Mouse (Mus musculus) right cerebral cortex, adult 18-20 months (tissue): ENCODE data around the gene Plxnb1.
A peak's percentile ranks its signal among the peaks of the same experiment; 100 is the strongest.
"Not testable (repeated sequence)": the region's sequence is repeated elsewhere in the genome, so short reads cannot be mapped to it uniquely, and the experiment has no call there.

ENCODE experiments used
- DNase-seq: peaks from one replicate; pipeline ENCODE4 v3.0.0; 2022; ENCODE audit warnings: mixed read lengths

Plxnb1 gene

GRCm38 (mm10) chr9:109104083-109104482 lies 8.9 kb downstream of the Plxnb1 start:
- no peak for DNase-seq

DNA sequence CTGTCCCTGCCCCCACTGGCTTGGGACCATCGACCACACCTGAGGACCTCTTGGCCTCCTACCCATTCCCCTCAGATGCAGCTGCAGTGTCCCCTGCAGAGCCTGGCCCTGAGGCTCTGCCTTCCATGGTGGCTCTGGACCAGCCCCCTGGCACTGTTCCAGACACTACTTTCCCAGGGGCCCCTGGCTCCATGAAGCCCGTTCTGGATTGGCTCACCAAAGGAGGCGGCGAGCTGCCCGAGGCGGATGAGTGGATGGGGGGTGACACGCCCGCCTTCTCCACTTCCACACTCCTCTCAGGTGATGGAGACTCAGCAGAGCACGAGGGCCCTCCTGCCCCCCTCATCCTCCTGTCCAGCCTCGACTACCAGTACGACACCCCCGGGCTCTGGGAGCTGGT lies 9.8 kb downstream of the Plxnb1 start:
- DNase-seq: peak; percentile 35

- DNase-seq: no peak
These were observed 10.5 kb downstream of the Plxnb1 start for GRCm38 (mm10) chr9:109105648-109106047.

GRCm38 (mm10) chr9:109107341-109107740 lies 12.2 kb downstream of the Plxnb1 start:
- DNase-seq: no peak

GRCm38 (mm10) chr9:109110240-109110639 lies 15.1 kb downstream of the Plxnb1 start:
- no peak for DNase-seq

- DNase-seq: no peak
These were observed 15.9 kb downstream of the Plxnb1 start for GRCm38 (mm10) chr9:109111101-109111500.

DNA sequence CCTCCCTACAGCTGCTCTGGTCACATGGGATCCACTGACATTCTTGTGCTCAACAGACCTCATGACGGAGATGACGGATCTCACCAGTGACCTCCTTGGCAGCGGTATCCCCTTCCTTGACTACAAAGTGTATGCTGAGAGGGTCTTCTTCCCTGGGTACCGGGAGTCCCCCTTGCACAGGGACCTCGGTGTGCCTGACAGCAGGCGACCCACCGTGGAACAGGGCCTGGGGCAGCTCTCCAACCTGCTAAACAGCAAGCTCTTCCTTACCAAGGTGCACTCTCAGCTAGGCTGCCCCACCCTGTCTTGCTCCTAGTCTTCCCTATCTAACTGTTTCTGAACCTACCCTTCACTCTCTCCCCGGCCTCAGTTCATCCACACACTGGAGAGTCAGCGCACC lies 16.4 kb downstream of the Plxnb1 start:
- DNase-seq: no peak

GRCm38 (mm10) chr9:109113331-109113730 lies 18.1 kb downstream of the Plxnb1 start:
- no peak for DNase-seq

DNA sequence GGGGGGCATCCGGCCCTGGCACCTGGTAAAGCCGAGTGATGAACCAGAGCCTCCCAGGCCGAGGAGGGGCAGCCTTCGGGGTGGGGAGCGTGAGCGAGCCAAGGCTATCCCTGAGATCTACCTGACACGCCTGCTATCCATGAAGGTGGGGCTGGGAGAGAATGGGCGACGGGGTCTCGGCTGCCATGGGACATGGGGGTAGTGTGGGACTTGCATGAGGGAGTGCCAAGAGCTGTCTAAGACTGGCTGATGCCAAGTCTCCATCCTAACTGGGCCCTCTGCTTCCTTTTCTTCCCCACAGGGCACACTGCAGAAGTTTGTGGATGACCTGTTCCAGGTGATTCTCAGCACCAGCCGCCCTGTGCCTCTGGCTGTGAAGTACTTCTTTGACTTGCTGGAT lies 19.1 kb downstream of the Plxnb1 start:
- DNase-seq: no peak

GRCm38 (mm10) chr9:109114871-109115270 lies 19.7 kb downstream of the Plxnb1 start:
- DNase-seq: no peak

DNA sequence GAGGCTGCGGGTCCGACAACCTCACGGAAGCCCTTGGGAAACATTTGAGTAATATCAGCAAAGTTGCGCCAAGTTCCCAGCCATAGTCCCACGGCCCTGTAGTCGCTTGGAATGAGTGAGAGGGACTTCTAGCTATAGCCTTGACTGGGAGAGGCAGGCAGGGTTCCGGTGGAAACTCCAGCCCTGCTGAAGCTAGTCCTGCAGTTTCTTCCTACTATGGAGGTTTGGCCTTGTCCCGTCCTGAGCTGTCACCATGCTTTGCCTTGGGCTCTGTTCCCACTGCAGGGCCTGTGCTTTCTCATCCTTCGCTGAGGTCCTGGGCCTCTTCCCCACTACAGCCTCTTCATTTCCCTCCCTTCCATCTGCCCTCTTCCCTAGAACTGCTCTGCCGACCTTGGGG lies 21.0 kb downstream of the Plxnb1 start:
- no peak for DNase-seq

- DNase-seq: no peak
These were observed 22.9 kb downstream of the Plxnb1 start for GRCm38 (mm10) chr9:109118106-109118505.

GRCm38 (mm10) chr9:109119571-109119970 lies 24.4 kb downstream of the Plxnb1 start:
- DNase-seq: no peak

DNA sequence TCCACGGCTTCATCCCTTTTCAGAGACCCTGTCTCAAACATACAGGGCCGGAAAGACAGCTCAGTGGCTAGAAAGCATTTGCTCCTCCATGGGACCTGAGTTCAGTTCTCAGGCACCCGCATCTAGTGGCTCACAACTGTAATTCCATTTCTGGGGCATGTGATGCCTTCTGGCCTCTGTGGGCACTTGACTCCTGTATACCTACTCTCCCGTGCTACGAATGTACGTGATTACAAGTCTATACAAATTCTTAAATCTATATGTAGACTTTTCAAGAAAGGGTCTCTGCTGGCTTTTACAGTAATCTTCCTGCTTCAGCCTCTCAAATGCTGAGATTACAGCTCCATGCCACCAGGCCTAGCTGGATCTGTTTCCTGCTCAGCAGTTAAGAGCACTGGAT lies 25.8 kb downstream of the Plxnb1 start:
- DNase-seq: no peak

DNA sequence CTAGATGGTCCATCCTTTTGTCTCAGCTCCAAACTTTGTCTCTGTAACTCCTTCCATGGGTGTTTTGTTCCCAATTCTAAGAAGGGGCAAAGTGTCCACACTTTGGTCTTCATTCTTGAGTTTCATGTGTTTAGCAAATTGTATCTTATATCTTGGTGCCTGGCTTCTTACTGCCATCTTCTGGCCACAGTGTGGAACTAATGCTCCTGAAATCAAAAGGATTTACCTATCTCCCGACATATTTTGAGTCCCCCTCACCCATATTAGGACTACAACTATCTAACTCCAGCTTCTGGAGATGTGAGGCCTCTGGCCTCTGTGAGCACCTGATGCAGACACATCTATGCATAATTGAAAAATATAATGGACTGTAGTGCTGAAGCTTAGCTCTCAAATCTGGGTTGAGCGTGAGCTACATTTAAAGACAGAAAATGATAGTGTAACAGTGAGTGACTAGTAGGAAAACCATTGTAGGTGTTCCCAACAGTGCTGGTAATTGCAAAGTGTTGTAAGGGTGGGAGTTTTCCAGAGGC lies 27.4 kb downstream of the Plxnb1 start:
- DNase-seq: peak; percentile 34

- DNase-seq: no peak
These were observed 28.1 kb downstream of the Plxnb1 start for GRCm38 (mm10) chr9:109123266-109123665.

GRCm38 (mm10) chr9:109124164-109124563 lies 29.0 kb downstream of the Plxnb1 start:
- DNase-seq: no peak

- no peak for DNase-seq
These were observed 29.9 kb downstream of the Plxnb1 start for GRCm38 (mm10) chr9:109125043-109125442.

DNA sequence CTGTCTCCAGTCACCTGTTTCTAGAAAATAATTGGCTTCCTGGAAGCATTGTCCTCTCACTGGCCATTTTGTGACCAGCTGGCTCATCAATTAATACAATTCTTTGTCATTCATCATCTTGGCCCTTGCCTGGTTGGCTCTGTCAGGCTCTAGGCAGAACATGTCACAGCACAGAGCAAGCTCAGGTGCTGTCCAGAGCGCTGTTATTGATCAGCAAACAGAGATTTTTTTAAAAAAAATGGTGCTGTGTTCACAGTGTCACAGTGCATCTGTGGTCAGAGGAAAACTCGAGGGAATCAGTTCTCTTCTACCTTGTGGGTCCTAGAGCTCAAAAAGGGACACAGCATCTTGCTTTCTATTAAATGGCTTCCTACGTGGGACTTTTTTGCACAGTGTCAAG lies 30.3 kb downstream of the Plxnb1 start:
- DNase-seq: no peak

- no peak for DNase-seq
These were observed 31.9 kb downstream of the Plxnb1 start for GRCm38 (mm10) chr9:109127076-109127475.

- DNase-seq: no peak
These were observed 33.0 kb downstream of the Plxnb1 start for GRCm38 (mm10) chr9:109128211-109128610.

DNA sequence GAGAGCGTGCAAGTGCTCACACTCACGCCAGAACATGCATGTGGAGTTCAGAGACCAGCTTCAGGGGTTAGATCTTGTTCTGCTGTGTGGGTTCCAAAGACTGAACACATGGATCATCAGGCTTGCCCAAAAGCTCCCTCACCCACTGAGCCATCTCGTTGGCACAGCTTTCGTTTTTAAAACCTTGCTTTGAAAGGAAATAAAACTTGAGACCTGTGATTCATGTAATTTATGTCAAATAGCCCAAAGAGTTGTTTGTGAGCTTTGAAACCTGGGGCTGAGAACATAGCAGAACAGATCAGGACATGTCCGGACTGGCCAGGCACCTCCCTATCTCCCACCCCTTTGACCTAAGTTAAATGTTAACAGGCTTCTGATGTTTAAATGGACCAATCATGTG lies 34.9 kb downstream of the Plxnb1 start:
- no peak for DNase-seq

DNA sequence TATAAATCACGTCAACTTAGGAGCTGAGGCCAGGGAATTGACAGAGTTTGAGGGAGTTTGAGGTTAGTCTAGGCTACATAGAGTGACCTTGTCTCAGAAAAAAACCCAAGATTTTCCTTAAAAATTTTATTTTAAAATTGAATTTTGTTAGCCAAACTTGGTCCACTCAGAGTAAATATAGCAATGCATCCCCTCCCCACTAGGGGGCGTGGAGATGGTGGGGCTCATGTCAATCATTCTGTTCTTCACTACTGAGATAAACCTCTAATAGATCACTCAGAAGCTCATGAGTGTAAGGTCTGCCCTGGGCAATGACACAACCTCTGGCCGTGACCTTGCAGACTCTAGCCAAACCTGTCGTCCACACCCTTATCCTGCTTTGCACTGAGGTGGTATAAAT lies 45.2 kb downstream of the Plxnb1 start:
- not testable (repeated sequence) for DNase-seq

- DNase-seq: no peak
These were observed 66.8 kb downstream of the Plxnb1 start, which contains the start of gene Fbxw21 for GRCm38 (mm10) chr9:109161941-109162340. Fbxw21 (minus strand) TSS chr9:109162041.

DNA sequence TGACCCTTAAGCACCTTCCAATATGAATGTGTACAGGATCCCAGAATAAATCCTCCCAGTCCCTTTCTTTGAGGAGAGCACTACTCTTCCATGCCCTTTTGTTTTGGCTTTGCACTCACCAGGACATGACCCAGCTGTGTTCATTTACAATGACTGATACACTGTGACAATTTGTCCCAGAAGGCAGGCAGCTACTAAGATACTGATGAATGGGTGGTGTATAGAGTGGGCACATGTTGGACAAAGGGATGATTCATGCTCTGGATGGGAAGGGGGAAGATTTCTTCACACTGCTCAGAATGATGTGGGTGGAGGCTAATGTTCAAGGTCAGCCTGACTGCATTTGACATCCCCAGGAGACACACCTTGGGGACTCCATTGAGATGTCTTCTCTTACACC lies 72.1 kb downstream of the Plxnb1 start:
- DNase-seq: no peak
